Mouse (Mus musculus): Measurements from ENCODE around the gene Tbc1d24. TPM values are rescaled to one million over a fixed set of nuclear protein-coding genes. Genes with fewer than 3 reads are reported as not detected.

Tbc1d24 gene
- polyA plus RNA-seq, 1 experiment from 2014 or later = 5.3 TPM

GRCm38 (mm10) chr17:24195349-24195748 is 10.0 kb downstream of the Tbc1d24 start:
- Histone ChIP-seq H3K4me1 (peaks cover 17% of the 10 kb centered on the region; the same call in 1 of the 2 replicates), H3K36me3 (no peaks in the 10 kb centered on the region), H3K9me3 (replicated peaks) (no peaks in the 10 kb centered on the region), H3K4me3 (no peak overlapping the region), H3K27me3 (ENCODE audit: low read depth, poor library complexity, severe bottlenecking) (no peaks in the 10 kb centered on the region), H3K27ac (replicated peaks) (no peak overlapping the region)
- DNase-seq (ENCODE audit: low spot score) = no peak
- WGBS = 79% methylated on average over 2 of the region's 2 CpGs

GRCm38 (mm10) chr17:24193769-24194168 is 11.6 kb downstream of the Tbc1d24 start:
- WGBS = 93% methylated on average over 5 of the region's 5 CpGs
- Histone ChIP-seq H3K27ac (replicated peaks) (no peak overlapping the region), H3K36me3 (peaks cover 2% of the 10 kb centered on the region; the same call in 1 of the 2 replicates)

GRCm38 (mm10) chr17:24193268-24193667 is 12.1 kb downstream of the Tbc1d24 start:
- no peaks in the 10 kb centered on the region for H3K27me3 ChIP-seq (ENCODE audit: low read depth, poor library complexity, severe bottlenecking)
- H3K4me3 ChIP-seq = no peak overlapping the region
- H3K4me1 ChIP-seq = peaks cover 12% of the 10 kb centered on the region; the same call in 1 of the 2 replicates
- peaks cover 7% of the 10 kb centered on the region; the same call in 1 of the 2 replicates for H3K36me3 ChIP-seq
- no peaks in the 10 kb centered on the region for H3K9me3 ChIP-seq (replicated peaks)
- DNase-seq (ENCODE audit: low spot score) = no peak
- 86% methylated on average over 8 of the region's 8 CpGs for WGBS
- no peak overlapping the region for H3K27ac ChIP-seq (replicated peaks)

More at GRCm38 (mm10) chr17:24193769-24194168, 11.6 kb downstream of the Tbc1d24 start:
- Histone ChIP-seq H3K4me3 (no peak overlapping the region), H3K27me3 (ENCODE audit: low read depth, poor library complexity, severe bottlenecking) (no peaks in the 10 kb centered on the region), H3K4me1 (peaks cover 12% of the 10 kb centered on the region; the same call in 1 of the 2 replicates), H3K9me3 (replicated peaks) (no peaks in the 10 kb centered on the region)
- DNase-seq (ENCODE audit: low spot score) = no peak

DNA sequence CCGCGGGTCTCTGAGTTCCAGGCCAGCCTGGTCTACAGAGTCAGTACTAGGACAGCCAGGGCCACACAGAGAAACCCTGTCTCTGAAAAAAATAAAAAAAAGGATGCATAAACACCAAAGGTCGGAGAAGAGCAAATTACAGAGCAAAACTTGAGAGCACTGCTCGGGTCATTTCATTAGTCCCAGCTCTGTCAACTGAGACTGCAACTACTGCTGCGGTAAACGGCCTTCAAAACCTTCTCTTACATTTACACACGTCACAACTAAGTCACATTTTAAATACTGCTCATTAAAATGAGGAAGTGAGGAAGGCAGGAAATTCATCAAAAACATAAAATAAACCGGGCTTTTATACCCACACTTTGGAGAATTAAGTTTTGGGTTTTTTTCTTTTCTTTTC is 12.5 kb downstream of the Tbc1d24 start:
- Histone ChIP-seq H3K4me1 (peaks cover 12% of the 10 kb centered on the region; the same call in 1 of the 2 replicates), H3K9me3 (replicated peaks) (no peaks in the 10 kb centered on the region), H3K27me3 (ENCODE audit: low read depth, poor library complexity, severe bottlenecking) (no peaks in the 10 kb centered on the region), H3K4me3 (no peak overlapping the region), H3K36me3 (peaks cover 8% of the 10 kb centered on the region; the same call in 1 of the 2 replicates), H3K27ac (replicated peaks) (no peak overlapping the region)
- WGBS = 86% methylated on average over 8 of the region's 8 CpGs
- DNase-seq (ENCODE audit: low spot score) = no peak

- H3K27ac ChIP-seq (replicated peaks) = no peak overlapping the region
- 0 out of 2 replicates have a peak, but pooled peaks cover 2% of the 10 kb centered on the region for H3K4me1 ChIP-seq
- DNase-seq (ENCODE audit: low spot score) = no peak
- no peaks in the 10 kb centered on the region for H3K27me3 ChIP-seq (ENCODE audit: low read depth, poor library complexity, severe bottlenecking)
- H3K4me3 ChIP-seq = no peak overlapping the region
- H3K9me3 ChIP-seq (replicated peaks) = no peaks in the 10 kb centered on the region
- 83% methylated on average over 4 of the region's 4 CpGs for WGBS
- peaks cover 11% of the 10 kb centered on the region; the same call in 1 of the 2 replicates for H3K36me3 ChIP-seq
Observed at GRCm38 (mm10) chr17:24191481-24191880, 13.9 kb downstream of the Tbc1d24 start.

- H3K9me3 ChIP-seq (replicated peaks) = no peaks in the 10 kb centered on the region
- WGBS = 92% methylated on average over 2 of the region's 2 CpGs
- peaks cover 12% of the 10 kb centered on the region for H3K36me3 ChIP-seq
Observed at GRCm38 (mm10) chr17:24190934-24191333, 14.4 kb downstream of the Tbc1d24 start.

DNA sequence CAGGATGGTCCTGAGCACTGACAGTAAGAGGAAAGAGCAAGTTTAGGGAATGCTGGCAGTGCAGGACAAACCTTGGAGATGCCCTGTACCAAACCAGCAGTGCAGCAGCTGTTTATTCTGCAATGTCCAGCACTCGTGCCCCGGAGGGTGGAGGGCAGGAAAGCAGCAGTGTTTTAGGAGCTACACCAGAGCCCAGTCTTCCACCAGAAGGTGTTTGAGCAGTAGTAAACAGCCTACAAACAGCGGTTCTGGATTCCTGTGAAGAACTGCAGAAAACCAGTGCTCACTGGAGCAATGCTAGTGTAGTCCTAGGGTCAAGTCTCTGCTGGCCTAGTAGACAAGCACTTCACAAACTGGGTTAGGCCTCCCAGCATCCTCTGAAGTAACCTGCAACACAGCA is 31.1 kb downstream of the Tbc1d24 start:
- Histone ChIP-seq H3K9me3 (replicated peaks) (no peaks in the 10 kb centered on the region), H3K27ac (replicated peaks) (no peak overlapping the region), H3K4me3 (no peak overlapping the region), H3K27me3 (ENCODE audit: low read depth, poor library complexity, severe bottlenecking) (no peaks in the 10 kb centered on the region), H3K4me1 (peaks cover 7% of the 10 kb centered on the region), H3K36me3 (no peaks in the 10 kb centered on the region)
- 81% methylated on average over 3 of the region's 3 CpGs for WGBS
- no peak for DNase-seq (ENCODE audit: low spot score)

More at GRCm38 (mm10) chr17:24190934-24191333, 14.4 kb downstream of the Tbc1d24 start:
- Histone ChIP-seq H3K27ac (replicated peaks) (no peak overlapping the region), H3K27me3 (ENCODE audit: low read depth, poor library complexity, severe bottlenecking) (no peaks in the 10 kb centered on the region), H3K4me3 (no peak overlapping the region), H3K4me1 (0 out of 2 replicates have a peak, but pooled peaks cover 2% of the 10 kb centered on the region)
- no peak for DNase-seq (ENCODE audit: low spot score)

- H3K27me3 ChIP-seq (ENCODE audit: low read depth, poor library complexity, severe bottlenecking) = no peaks in the 10 kb centered on the region
- H3K9me3 ChIP-seq (replicated peaks) = no peaks in the 10 kb centered on the region
- peaks cover 9% of the 10 kb centered on the region for H3K4me1 ChIP-seq
- WGBS = 4% methylated on average over 3 of the region's 3 CpGs
- no peak overlapping the region for H3K27ac ChIP-seq (replicated peaks)
- H3K36me3 ChIP-seq = no peaks in the 10 kb centered on the region
- H3K4me3 ChIP-seq = no peak overlapping the region
- peak; percentile 57 for DNase-seq (ENCODE audit: low spot score)
Observed at GRCm38 (mm10) chr17:24173423-24173822, 31.9 kb downstream of the Tbc1d24 start.

DNA sequence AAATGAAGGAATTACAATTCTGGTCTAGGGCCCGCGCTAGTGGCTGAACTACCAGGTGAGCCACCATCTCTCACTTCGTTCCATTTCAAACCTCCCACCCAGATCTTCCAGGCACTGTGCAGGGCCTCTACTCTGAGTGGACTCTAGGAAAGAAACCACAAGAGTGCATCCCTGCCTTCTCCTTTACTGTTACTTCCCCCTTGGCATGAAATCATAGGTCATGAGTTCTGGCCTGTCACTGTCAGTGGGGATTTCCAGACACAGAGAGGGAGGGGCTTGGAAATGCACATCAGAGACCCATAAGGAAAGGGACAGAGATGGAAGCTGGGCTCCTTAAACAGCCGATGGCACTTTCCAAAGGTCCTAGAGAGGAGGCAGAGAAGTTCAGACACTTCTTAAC is 33.6 kb downstream of the Tbc1d24 start:
- Histone ChIP-seq H3K9me3 (replicated peaks) (no peaks in the 10 kb centered on the region), H3K27me3 (ENCODE audit: low read depth, poor library complexity, severe bottlenecking) (no peaks in the 10 kb centered on the region), H3K4me3 (no peak overlapping the region), H3K4me1 (peaks cover 21% of the 10 kb centered on the region), H3K27ac (replicated peaks) (no peak overlapping the region), H3K36me3 (peaks cover 14% of the 10 kb centered on the region)
- WGBS = 84% methylated on average over 4 of the region's 4 CpGs
- DNase-seq (ENCODE audit: low spot score) = no peak

GRCm38 (mm10) chr17:24170729-24171128 is 34.6 kb downstream of the Tbc1d24 start:
- 82% methylated on average over 5 of the region's 5 CpGs for WGBS
- Histone ChIP-seq H3K4me1 (peaks cover 21% of the 10 kb centered on the region), H3K36me3 (peaks cover 21% of the 10 kb centered on the region), H3K9me3 (replicated peaks) (no peaks in the 10 kb centered on the region), H3K27ac (replicated peaks) (no peak overlapping the region), H3K4me3 (no peak overlapping the region), H3K27me3 (ENCODE audit: low read depth, poor library complexity, severe bottlenecking) (no peaks in the 10 kb centered on the region)
- DNase-seq (ENCODE audit: low spot score) = no peak

- Histone ChIP-seq H3K9me3 (replicated peaks) (no peaks in the 10 kb centered on the region), H3K27ac (replicated peaks) (peak overlapping the region; percentile 100), H3K36me3 (peaks cover 27% of the 10 kb centered on the region), H3K27me3 (ENCODE audit: low read depth, poor library complexity, severe bottlenecking) (no peaks in the 10 kb centered on the region), H3K4me3 (peak overlapping the region; percentile 90), H3K4me1 (peaks cover 21% of the 10 kb centered on the region)
- WGBS = 71% methylated on average over 3 of the region's 3 CpGs
- no peak for DNase-seq (ENCODE audit: low spot score)
Observed at GRCm38 (mm10) chr17:24170125-24170524, 35.2 kb downstream of the Tbc1d24 start.

DNA sequence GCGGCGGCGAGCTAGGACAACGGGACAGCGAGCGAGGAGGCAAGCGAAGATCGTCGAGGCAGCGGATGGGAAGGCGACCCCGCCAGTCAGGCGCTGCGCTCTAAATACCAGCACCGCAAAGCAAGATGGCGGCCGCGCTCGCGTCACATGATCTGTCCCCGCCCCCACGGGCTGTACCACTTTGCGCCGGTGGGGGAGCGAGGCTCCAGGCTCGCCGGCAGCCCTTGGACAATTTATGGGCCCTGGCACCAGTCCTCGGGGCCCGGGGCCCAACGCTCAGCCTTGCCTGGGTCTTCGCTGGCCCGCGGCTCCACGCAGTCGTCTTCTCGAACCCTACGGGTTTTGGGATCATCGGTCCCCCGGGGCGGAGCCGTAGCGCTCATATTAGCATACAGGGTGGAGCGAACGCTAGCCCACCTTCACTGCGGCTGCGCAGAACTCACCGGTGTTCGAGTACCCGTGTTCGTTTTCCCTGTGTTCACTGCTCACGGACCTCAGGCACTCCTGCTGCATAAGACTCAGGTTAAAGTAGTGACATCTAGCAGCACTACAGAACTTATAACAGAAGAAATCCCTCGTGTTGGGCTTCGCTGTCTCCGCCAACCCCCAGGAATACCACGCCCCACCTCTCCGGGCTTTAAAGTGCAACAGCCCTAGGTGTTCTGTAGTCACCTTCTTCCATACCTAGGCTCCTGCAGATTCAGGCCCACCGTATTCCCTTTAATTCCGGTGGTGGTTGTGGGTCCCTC is 35.9 kb downstream of the Tbc1d24 start, which contains the start of gene Atp6v0c:
Gene Atp6v0c, minus strand, starts transcription at position 386 of the 749 bp plus-strand sequence.
- Histone ChIP-seq H3K4me3 (peak within 1 kb of the TSS; percentile 90), H3K27me3 (ENCODE audit: low read depth, poor library complexity, severe bottlenecking) (no peaks in the 10 kb centered on the region), H3K36me3 (peaks cover 33% of the 10 kb centered on the region), H3K4me1 (peaks cover 27% of the 10 kb centered on the region), H3K9me3 (replicated peaks) (no peaks in the 10 kb centered on the region), H3K27ac (replicated peaks) (peak within 1 kb of the TSS; percentile 100)
- peak; percentile 95 for DNase-seq (ENCODE audit: low spot score)
- WGBS = 1% methylated on average over 58 of the region's 58 CpGs

Data from midbrain, embryonic 10.5 days (tissue).